Mouse (Mus musculus): Measurements from ENCODE around the gene Tmod3.

- TF ChIP-seq POLR2A (IDR thresholded peaks at IDR 0.05; ENCODE audit: low read depth, low read length) = no peak
- no peak for TF ChIP-seq CTCF (conservative IDR thresholded peaks at IDR 0.05; ENCODE audit: insufficient read depth, insufficient read length, low read depth, low read length)
Measured at GRCm38 (mm10) chr9:75558812-75559511, 495 bp downstream of the Tmod3 start.
